Mouse (Mus musculus) intestine, embryonic 16.5 days (tissue): ENCODE measurements at regions not wholly inside any gene's neighbourhood (a gene's known extent, or its start where the extent isn't known, plus 50 kb on each side); places are given as distances from the start of the nearest gene placed in this dataset.
"Not testable (repeated sequence)": the region's sequence is repeated elsewhere in the genome, so short reads cannot be mapped to it uniquely, and the experiment has no call there.

Experiments used
- ATAC-seq: fragments of 200-750 bp; cut with Nextera tagmentation; 2 replicates; pipeline ENCODE4 v1.8.0; 2017; ENCODE audit warnings: moderate TSS enrichment, moderate library complexity
- H3K27ac ChIP-seq: fragments of 300-500 bp; sonication (generic); 2 replicates; pipeline ENCODE4 v1.5.1; 2014; ENCODE audit warnings: mild to moderate bottlenecking, low read length
- H3K27me3 ChIP-seq: fragments of 300-500 bp; sonication (generic); replicated peaks from 2 replicates; pipeline ENCODE4 v1.6.1; 2014; ENCODE audit warnings: low read length, control low read depth, mixed read lengths; ENCODE audit not compliant: control insufficient read depth, insufficient read depth
- H3K36me3 ChIP-seq: fragments of 300-500 bp; sonication (generic); 2 replicates; pipeline ENCODE4 v1.6.1; 2014; ENCODE audit warnings: low read length, control low read depth; ENCODE audit not compliant: control insufficient read depth, insufficient read depth
- H3K4me1 ChIP-seq: fragments of 300-500 bp; sonication (generic); 2 replicates; pipeline ENCODE4 v1.6.1; 2014; ENCODE audit warnings: low read length, control low read depth, mixed read lengths; ENCODE audit not compliant: control insufficient read depth, insufficient read depth
- H3K4me2 ChIP-seq: fragments of 300-500 bp; sonication (generic); 2 replicates; pipeline ENCODE4 v1.6.1; 2014; ENCODE audit warnings: low read depth, low read length, control low read depth
- H3K4me3 ChIP-seq: fragments of 300-500 bp; sonication (generic); 2 replicates; pipeline ENCODE4 v1.5.1; 2014; ENCODE audit warnings: mild to moderate bottlenecking, low read length
- H3K9ac ChIP-seq: fragments of 300-500 bp; sonication (generic); 2 replicates; pipeline ENCODE4 v1.6.1; 2014; ENCODE audit warnings: low read depth, low read length
- H3K9me3 ChIP-seq: fragments of 300-500 bp; sonication (generic); 2 replicates; pipeline ENCODE4 v1.6.1; 2016; ENCODE audit warnings: low read length, control low read depth; ENCODE audit not compliant: control insufficient read depth
- WGBS: fragments of 180-500 bp; shearing (Covaris S2); extraction: QIAGEN DNeasy Blood & Tissue Kit; methylation state at CpG from one replicate; pipeline ENCODE4 v1.1.7; 2014; 5-methylcytosine and 5-hydroxymethylcytosine counted together

DNA sequence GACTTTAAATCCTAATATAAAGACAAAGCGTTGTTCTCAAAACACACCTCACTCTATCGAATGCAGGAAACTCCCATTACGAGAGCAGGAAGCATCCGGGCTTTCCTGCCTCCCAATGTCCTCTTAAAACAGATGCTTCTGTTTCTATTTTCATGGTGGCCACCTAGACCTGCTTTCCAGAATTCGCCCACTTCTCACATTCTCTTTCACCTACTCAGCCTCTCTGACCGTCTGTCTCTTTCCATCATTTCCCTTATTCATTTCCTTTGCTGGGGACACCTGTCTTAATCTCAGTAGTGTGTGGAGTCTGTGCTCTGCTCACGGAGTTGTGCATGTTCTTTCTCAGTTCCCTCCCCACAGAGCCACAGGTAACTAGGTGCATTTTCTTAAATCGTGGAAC lies 240.3 kb downstream of the Fam198b start:
- H3K27ac ChIP-seq, result no peak overlapping the region
- H3K9me3 ChIP-seq, result no peaks in the 10 kb centered on the region
- WGBS, result 82% methylated on average over 8 of the region's 8 CpGs
- H3K4me1 ChIP-seq, result no peaks in the 10 kb centered on the region
- no peaks in the 10 kb centered on the region for H3K27me3 ChIP-seq
- ATAC-seq, result no peak
- no peaks in the 10 kb centered on the region for H3K36me3 ChIP-seq
- no peak overlapping the region for H3K4me3 ChIP-seq
- no peak overlapping the region for H3K9ac ChIP-seq
- no peak overlapping the region for H3K4me2 ChIP-seq

DNA sequence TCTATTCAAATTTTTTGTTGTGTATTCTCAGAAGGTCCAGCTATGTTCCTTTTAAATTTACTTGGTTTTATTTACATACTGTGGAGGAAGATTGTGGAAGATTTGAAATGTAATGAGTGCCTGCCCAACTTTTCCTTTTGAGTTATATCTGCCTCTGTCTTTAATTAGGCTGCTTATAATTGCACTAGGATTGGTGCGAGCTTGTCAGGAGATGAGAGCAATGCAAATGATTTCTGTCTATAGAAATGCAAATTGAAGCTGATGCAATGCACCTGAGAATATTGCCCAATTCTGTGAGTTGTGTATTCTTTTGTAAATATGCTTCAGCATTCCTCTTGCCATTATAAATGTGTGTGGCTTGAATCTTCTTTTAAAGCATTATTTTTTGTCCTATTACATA lies 257.4 kb downstream of the Fam198b start:
- 72% methylated on average over 1 of the region's 1 CpGs for WGBS
- H3K9me3 ChIP-seq, result no peaks in the 10 kb centered on the region
- no peaks in the 10 kb centered on the region for H3K36me3 ChIP-seq
- no peak overlapping the region for H3K4me3 ChIP-seq
- H3K27me3 ChIP-seq, result no peaks in the 10 kb centered on the region
- no peak overlapping the region for H3K4me2 ChIP-seq
- no peak overlapping the region for H3K9ac ChIP-seq
- ATAC-seq, result no peak
- no peaks in the 10 kb centered on the region for H3K4me1 ChIP-seq
- no peak overlapping the region for H3K27ac ChIP-seq

DNA sequence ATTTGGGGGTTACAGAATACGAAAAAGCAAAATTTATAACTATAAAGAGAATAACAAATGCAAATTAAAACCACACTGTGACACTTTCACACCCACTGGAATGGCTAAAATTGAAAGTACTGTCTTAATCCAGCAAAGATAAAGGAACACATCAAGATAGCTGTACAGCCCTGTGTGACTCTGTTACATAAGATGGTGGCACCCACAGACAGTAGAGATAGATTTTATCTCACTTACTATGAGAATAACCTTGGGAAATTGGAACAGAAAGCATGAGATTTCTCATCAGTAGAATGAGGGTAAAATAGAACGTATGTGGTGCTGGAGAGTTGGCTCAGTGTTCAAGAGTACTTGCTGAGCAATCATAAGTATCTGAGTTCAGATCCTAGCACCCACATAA lies 276.1 kb downstream of the Fam198b start:
- Histone ChIP-seq H3K4me1 (no peaks in the 10 kb centered on the region), H3K4me3 (no peak overlapping the region), H3K36me3 (no peaks in the 10 kb centered on the region), H3K9me3 (no peaks in the 10 kb centered on the region), H3K4me2 (no peak overlapping the region), H3K27me3 (no peaks in the 10 kb centered on the region), H3K27ac (no peak overlapping the region), H3K9ac (no peak overlapping the region)
- WGBS, result 80% methylated on average over 2 of the region's 2 CpGs
- no peak for ATAC-seq

- no peak overlapping the region for H3K27ac ChIP-seq
- no peaks in the 10 kb centered on the region for H3K9me3 ChIP-seq
- no peak overlapping the region for H3K9ac ChIP-seq
- no peaks in the 10 kb centered on the region for H3K27me3 ChIP-seq
- H3K4me1 ChIP-seq, result no peaks in the 10 kb centered on the region
- no peak overlapping the region for H3K4me2 ChIP-seq
- WGBS, result 66% methylated on average over 2 of the region's 2 CpGs
- no peak for ATAC-seq
- no peak overlapping the region for H3K4me3 ChIP-seq
- H3K36me3 ChIP-seq, result no peaks in the 10 kb centered on the region
Observed at GRCm38 (mm10) chr3:80181749-80182148, 297.4 kb downstream of the Fam198b start.

- H3K4me2 ChIP-seq, H3K27ac ChIP-seq, H3K4me3 ChIP-seq, ATAC-seq, H3K27me3 ChIP-seq, H3K4me1 ChIP-seq, H3K9ac ChIP-seq, H3K36me3 ChIP-seq, H3K9me3 ChIP-seq: not testable (repeated sequence)
- 58% methylated on average over 2 of the region's 2 CpGs for WGBS
Observed at GRCm38 (mm10) chr3:80182161-80182560, 297.8 kb downstream of the Fam198b start.

DNA sequence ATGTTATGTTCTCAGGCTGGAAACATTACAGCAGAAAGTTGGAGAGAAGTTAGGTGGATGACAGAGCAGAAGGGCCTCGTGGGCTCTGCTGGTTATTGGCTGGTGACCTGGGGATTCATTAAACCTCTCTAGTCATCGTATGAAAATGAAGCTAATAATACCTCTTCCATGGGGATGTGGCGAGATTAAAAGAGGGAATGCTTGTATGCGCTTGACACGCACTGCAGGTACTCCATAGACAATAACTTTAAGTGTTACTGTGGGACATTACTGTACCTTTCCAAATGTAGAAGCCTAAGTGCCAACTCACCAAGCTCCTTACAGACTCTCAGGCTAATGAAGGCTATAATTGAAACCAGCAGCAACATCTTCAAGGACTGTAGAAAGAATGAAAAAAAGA lies 303.1 kb downstream of the Fam198b start:
- H3K9ac ChIP-seq, result no peak overlapping the region
- no peaks in the 10 kb centered on the region for H3K9me3 ChIP-seq
- no peaks in the 10 kb centered on the region for H3K36me3 ChIP-seq
- H3K4me2 ChIP-seq, result no peak overlapping the region
- H3K27me3 ChIP-seq, result no peaks in the 10 kb centered on the region
- no peak overlapping the region for H3K27ac ChIP-seq
- WGBS, result 85% methylated on average over 5 of the region's 5 CpGs
- no peak overlapping the region for H3K4me3 ChIP-seq
- ATAC-seq, result no peak
- no peaks in the 10 kb centered on the region for H3K4me1 ChIP-seq

GRCm38 (mm10) chr3:80200904-80201303 lies 316.6 kb downstream of the Fam198b start:
- no peak overlapping the region for H3K4me3 ChIP-seq
- H3K27ac ChIP-seq, result no peak overlapping the region
- H3K36me3 ChIP-seq, result no peaks in the 10 kb centered on the region
- 75% methylated on average over 2 of the region's 2 CpGs for WGBS
- no peak for ATAC-seq
- H3K27me3 ChIP-seq, result no peaks in the 10 kb centered on the region
- H3K9me3 ChIP-seq, result no peaks in the 10 kb centered on the region
- no peak overlapping the region for H3K9ac ChIP-seq
- no peaks in the 10 kb centered on the region for H3K4me1 ChIP-seq
- H3K4me2 ChIP-seq, result no peak overlapping the region

DNA sequence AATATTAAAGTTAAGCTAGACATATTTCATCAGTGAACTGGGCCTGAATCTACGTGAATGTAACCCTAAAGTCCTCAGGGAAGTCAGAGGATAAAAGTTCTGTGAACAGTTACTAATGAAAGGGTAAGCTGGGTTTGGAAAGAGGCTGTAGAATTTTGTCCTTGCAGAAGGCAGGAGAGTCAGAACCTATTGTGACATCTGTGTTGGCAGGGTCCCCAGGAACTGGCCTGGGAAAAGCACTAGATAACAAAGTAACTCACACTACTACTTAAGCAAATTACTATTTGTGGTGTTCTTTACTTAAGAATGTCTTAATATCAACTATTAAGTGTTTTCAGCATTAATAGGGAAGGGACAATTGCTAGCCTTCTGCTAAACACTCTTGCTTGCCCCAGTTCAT lies 320.5 kb downstream of the Fam198b start:
- 80% methylated on average over 1 of the region's 1 CpGs for whole genome bisulfite sequencing
- no peak for ATAC-seq
- H3K9me3 ChIP-seq, result no peaks in the 10 kb centered on the region

DNA sequence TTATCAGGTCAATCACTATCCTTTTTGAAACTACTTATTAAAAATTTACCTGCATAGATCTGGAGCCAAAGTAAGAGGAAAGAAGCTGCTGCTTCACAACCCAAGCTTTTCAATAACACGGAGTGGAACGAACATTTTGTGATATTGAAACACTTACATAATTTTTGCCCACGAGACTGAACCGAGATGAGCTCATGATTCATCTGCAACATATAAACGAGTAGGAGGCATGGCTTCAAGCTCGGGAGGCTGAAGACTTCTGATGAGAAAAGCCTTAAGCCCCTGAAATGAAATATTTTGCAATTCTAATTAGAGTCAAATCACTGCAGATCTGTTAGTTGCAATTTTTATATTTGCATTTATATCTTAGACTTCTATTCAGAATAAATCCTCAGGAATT lies 321.0 kb downstream of the Fam198b start:
- Histone ChIP-seq H3K4me3 (no peak overlapping the region), H3K9ac (no peak overlapping the region), H3K4me1 (no peaks in the 10 kb centered on the region), H3K36me3 (no peaks in the 10 kb centered on the region), H3K27me3 (no peaks in the 10 kb centered on the region), H3K4me2 (no peak overlapping the region), H3K27ac (no peak overlapping the region), H3K9me3 (no peaks in the 10 kb centered on the region)
- ATAC-seq, result no peak
- WGBS, result 78% methylated on average over 6 of the region's 6 CpGs

More for the DNA sequence above, 320.5 kb downstream of the Fam198b start:
- Histone ChIP-seq H3K4me1 (no peaks in the 10 kb centered on the region), H3K4me3 (no peak overlapping the region), H3K36me3 (no peaks in the 10 kb centered on the region), H3K4me2 (no peak overlapping the region), H3K27me3 (no peaks in the 10 kb centered on the region), H3K9ac (no peak overlapping the region), H3K27ac (no peak overlapping the region)

DNA sequence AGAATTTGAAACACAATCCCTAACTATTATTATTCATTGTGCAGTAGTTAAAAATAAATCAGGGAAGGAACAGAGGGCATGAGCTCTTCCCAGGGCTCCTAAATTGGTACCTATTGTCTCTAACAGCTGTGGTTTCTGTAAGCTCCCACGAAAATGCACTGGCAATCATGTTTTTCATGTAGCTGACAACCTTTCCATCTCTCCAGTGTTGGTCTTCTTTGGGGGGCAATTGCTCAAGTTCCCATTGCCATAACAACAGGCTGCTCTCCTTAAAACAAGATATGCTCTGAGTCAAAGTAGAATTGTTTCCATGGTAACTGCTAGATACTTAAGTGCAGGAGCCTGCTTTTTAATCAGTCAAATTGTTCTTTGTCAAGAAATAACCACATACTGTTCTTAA lies 322.7 kb downstream of the Fam198b start:
- no peak overlapping the region for H3K4me3 ChIP-seq
- H3K9ac ChIP-seq, result no peak overlapping the region
- H3K9me3 ChIP-seq, result no peaks in the 10 kb centered on the region
- H3K4me2 ChIP-seq, result no peak overlapping the region
- WGBS, result 42% methylated on average over 1 of the region's 1 CpGs
- no peaks in the 10 kb centered on the region for H3K27me3 ChIP-seq
- no peaks in the 10 kb centered on the region for H3K36me3 ChIP-seq
- no peak for ATAC-seq
- no peak overlapping the region for H3K27ac ChIP-seq
- H3K4me1 ChIP-seq, result no peaks in the 10 kb centered on the region
